Mouse (Mus musculus) telencephalon, adult 2 months (tissue): ENCODE results near the gene Samd15.

ENCODE experiments used
- DNase-seq: peaks from one replicate; pipeline ENCODE4 v3.0.0-alpha.2; 2011; ENCODE audit warnings: low read depth, low spot score

Gene Samd15

GRCm38 (mm10) chr12:87230379-87230895 is 30.9 kb downstream of the Samd15 start:
- DNase-seq, result no peak

- peak; percentile 13 for DNase-seq
These were observed 37.5 kb downstream of the Samd15 start for GRCm38 (mm10) chr12:87236882-87237483.

GRCm38 (mm10) chr12:87238632-87239031 is 39.1 kb downstream of the Samd15 start, which contains the start of gene Noxred1:
Gene Noxred1 (minus strand): TSS chr12:87238732.
- no peak for DNase-seq

- no peak for DNase-seq
These were observed 50.6 kb downstream of the Samd15 start for GRCm38 (mm10) chr12:87250161-87250560.

- DNase-seq, result peak; percentile 12
These were observed 54.4 kb downstream of the Samd15 start for GRCm38 (mm10) chr12:87253878-87254277.

- no peak for DNase-seq
These were observed 57.1 kb downstream of the Samd15 start for GRCm38 (mm10) chr12:87256629-87257028.

- no peak for DNase-seq
These were observed 61.0 kb downstream of the Samd15 start for GRCm38 (mm10) chr12:87260562-87260961.
